Mouse (Mus musculus) mesoderm, embryonic 11.5 days (tissue): ENCODE measurements around the gene Nfe2l3.

Experiments used
- DNase-seq: peaks from one replicate; pipeline ENCODE4 v3.0.0-alpha.2; 2012; ENCODE audit warnings: low read depth, low spot score

Nfe2l3 gene

DNA sequence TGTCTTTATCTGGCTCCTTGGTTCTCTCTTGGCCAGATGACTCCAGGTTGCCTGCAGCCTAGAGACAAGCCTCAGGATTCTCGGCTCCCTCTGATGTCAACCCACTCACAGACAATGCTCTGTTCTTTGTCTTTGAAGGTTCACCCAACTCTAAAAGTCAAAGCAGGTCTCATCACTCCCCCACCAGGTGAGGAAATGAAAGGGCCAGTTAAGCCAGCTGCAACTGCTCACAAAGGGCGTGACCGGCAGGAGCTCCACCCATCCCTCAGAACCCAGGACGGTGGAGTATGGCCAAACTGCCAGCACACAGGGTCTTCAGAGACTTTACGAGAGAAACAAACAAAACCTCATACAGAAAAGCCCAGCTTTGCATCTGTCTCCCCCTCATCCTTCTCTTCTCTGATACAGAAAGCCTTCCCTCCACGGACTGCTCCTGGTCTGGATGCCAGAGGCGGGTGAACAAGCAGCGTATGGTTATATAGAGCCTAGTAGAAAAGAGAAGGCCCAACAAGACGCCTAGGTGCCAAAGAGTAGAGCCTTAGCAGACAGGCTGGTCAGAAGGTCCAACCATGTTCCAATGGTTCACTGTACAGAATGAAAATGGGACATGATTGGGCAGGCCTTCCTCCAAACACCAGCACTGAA, 9.8 kb downstream of the Nfe2l3 start:
- no peak for DNase-seq

GRCm38 (mm10) chr6:51452927-51453503, 20.5 kb downstream of the Nfe2l3 start:
- no peak for DNase-seq

DNA sequence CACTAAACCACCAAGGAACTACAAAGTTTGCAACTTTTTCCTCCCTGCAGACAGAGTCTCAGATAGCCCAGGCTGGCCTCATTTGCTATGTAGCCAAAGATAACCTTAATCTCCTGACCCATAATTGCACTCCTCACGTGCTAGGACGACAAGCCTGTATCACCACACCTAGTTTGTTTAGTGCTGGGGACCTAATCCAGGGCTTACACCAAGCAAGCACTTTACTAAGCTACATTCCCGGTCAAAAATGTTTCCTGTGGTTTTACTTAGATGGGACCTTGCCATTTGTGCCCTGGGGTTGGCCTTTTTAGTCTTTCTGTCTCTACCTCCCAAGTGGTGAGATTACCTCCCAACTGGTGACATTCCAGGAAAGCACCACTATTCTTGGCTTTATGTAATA, 22.5 kb downstream of the Nfe2l3 start:
- no peak for DNase-seq

DNA sequence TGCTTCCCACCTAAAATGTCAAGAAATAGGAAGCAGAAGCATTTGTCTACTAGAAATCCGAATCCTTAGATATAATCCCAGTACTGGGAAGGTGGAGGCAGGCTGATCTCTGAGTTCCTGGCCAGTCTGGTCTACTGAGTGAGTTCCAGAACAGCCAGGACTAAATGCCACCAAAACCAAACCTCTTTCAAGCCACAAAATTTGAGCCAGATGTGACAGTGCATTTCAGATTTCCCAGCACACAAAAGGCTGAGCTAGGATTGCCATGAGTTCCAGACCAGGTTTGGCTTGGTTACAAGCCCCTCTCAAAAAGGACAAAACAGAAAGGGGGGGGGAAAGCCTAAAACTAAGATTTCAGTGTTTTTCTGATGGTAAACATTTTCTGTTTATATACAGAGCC, 23.7 kb downstream of the Nfe2l3 start:
- no peak for DNase-seq

- no peak for DNase-seq
These were observed 24.8 kb downstream of the Nfe2l3 start for GRCm38 (mm10) chr6:51457283-51457682.

DNA sequence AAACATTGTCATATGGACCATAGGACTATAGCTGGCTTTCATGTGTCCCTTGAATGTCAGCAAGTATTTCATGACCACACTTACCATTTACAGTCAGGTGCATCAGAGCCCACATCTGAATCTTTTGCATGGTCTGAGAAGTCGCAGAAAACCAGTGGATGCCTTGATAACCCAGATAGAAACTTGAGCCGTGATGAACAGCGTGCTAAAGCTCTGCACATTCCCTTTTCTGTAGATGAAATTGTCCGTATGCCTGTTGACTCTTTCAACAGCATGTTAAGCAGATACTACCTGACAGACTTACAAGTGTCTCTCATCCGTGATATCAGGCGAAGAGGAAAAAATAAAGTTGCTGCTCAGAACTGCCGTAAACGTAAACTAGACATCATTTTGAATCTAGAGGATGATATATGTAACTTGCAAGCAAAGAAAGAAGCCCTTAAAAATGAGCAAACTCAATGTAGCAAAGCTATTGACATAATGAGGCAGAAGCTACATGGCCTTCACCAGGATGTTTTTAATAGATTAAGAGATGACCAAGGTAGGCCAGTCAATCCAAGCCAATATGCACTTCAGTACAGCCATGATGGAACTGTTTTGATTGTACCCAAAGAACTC, 25.4 kb downstream of the Nfe2l3 start:
- no peak for DNase-seq

- DNase-seq: no peak
These were observed 26.4 kb downstream of the Nfe2l3 start for GRCm38 (mm10) chr6:51458925-51459312.

DNA sequence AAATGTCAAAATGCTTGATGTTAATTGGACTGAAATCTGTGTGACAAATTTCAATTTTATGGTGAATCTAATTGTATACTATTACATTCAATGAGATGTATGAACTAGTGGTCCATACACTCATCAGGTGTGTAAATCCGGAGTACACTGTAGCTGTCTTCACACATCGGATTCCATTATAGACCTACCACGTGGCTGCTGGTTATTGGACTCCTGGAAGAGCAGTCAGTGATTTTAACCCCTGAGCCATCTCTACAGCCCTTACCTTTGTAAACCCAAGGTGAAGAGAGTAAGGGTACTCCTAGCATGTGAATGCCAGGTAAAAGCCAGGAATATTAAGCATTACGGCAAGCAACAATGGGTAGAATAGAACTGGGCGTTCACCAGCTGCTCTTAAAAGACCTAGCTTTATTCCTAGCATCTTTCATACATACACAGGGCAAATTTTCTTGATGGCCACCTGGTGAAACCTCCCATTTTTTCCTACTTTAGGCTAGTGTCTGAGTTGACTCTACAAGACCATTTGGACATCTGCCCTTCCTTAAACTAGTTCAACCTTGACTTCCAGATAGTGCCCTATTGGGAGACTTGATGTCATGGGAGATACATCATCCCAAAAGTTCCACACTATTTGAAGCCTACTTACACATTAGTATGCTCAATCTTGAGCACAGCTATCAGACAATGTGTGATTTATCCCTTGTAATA, 27.0 kb downstream of the Nfe2l3 start:
- peak; percentile 60 for DNase-seq

DNA sequence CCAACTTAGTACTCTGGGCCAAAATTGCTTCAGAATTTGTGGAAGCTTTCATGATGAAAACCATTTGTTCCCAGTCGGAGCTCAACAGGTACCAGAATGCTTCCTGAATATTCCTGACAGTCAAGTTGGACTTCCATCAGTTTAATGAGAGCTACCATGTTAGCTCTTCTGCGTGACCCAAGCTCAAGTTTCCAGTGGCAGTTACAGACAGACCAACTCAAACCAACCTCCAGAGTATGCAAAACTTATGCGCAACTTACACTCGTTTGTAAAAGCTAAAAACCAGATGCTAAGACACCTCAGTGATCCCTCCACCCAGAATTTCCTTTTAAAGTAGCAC, 27.5 kb downstream of the Nfe2l3 start:
- no peak for DNase-seq

- no peak for DNase-seq
These were observed 27.9 kb downstream of the Nfe2l3 start for GRCm38 (mm10) chr6:51460363-51460762.

GRCm38 (mm10) chr6:51467649-51468048, 35.2 kb downstream of the Nfe2l3 start:
- no peak for DNase-seq

GRCm38 (mm10) chr6:51468891-51469561, 36.6 kb downstream of the Nfe2l3 start:
- DNase-seq: peak; percentile 84

DNA sequence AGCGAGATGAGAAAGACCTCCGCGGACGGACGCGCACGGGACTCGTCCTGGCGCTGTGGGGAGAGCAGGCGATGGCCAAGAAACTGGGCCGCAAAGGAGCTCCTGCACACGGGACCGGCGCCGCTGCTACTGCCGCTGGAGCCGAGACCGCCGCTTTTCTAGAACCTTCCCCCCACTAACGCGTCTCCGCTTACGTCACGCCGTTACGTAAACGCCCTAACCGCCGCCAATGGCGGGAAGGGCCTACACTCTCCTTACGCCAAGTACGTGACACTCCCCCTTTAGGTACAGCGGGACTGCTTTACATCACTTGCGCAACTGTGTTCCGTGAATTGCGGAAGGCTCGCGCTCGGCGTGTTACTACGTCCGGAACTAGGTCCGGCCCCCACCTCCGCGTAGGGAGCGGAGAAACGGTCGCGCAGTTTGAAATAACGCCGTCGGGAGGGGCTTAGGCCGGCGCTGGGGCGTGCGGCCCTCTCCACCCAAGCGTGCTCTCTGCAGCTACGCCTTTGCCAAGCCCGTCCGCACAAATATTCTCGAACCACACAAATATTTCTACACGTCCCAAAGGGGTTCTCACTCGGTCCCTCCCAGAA, 37.3 kb downstream of the Nfe2l3 start, which contains the start of gene Hnrnpa2b1:
TSS of gene Hnrnpa2b1 (minus strand) at position 180 of the 596 bp plus-strand sequence.
- peak; percentile 100 for DNase-seq

- DNase-seq: peak; percentile 94
These were observed 38.1 kb downstream of the Nfe2l3 start, which contains the start of gene Cbx3 for GRCm38 (mm10) chr6:51470311-51471178. Gene Cbx3, plus strand, starts transcription at chr6:51470360.

GRCm38 (mm10) chr6:51471179-51471505, 38.7 kb downstream of the Nfe2l3 start:
- DNase-seq: no peak

DNA sequence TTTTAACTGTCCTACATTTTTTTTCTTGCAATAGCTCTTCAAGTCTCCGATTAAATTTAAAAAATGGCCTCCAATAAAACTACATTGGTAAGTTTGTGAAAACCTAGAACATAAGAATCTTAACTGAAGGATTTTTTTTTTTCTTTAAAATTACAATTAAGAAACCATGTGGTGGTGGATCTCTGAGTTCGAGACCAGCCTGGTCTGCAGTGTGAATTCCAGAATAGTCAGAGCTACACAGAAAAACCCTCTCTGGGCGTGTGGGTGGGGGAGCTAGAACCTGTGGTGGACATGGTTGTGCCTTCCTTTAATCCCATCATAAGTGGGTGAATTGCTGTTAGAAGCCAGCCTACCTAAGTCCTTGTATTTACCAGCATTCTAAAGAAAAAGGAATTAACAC, 39.3 kb downstream of the Nfe2l3 start:
- no peak for DNase-seq

- no peak for DNase-seq
These were observed 39.7 kb downstream of the Nfe2l3 start for GRCm38 (mm10) chr6:51472213-51472612.

- no peak for DNase-seq
These were observed 46.8 kb downstream of the Nfe2l3 start for GRCm38 (mm10) chr6:51479136-51479731.

GRCm38 (mm10) chr6:51481548-51481947, 49.1 kb downstream of the Nfe2l3 start:
- DNase-seq: no peak

DNA sequence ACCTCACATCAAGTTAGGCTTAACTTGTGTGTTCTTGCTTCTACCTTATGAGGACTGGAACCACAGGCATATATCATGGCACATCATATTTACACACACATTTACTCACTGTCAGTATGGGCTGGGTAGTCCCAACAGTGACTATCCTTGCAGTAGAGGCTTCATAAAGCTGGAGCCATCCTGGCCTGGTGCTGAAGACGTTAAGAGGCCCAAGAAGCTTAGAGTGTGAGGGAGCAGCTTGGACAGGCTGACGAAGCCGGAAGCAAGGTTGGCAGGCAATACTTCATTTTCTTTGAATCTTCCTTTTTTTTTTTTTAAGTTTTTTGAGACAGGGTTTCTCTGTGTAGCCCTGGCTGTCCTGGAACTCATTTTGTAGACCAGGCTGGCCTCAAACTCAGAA, 51.4 kb downstream of the Nfe2l3 start:
- no peak for DNase-seq
